Mouse (Mus musculus) myocyte (in vitro differentiated cells): ENCODE measurements at regions not wholly inside any gene's neighbourhood (a gene's known extent, or its start where the extent isn't known, plus 50 kb on each side); places are given as distances from the start of the nearest gene placed in this dataset.

Source experiments
- CEBPB ChIP-seq: IDR thresholded peaks from 2 replicates; pipeline ENCODE4 v1.6.1; 2011; ENCODE audit warnings: mild to moderate bottlenecking, moderate library complexity; ENCODE audit not compliant: poor library complexity, insufficient read depth, severe bottlenecking
- POLR2A ChIP-seq: IDR thresholded peaks from one replicate; pipeline ENCODE4 v1.6.1; 2011; ENCODE audit warnings: low read depth, mild to moderate bottlenecking, control low read depth, moderate library complexity; ENCODE audit not compliant: insufficient read length
- REST ChIP-seq: IDR thresholded peaks from one replicate; pipeline ENCODE4 v1.6.1; 2011; ENCODE audit warnings: mild to moderate bottlenecking, control low read depth, moderate library complexity; ENCODE audit not compliant: insufficient read depth, insufficient read length

GRCm38 (mm10) chr12:110046613-110047012 lies 232.3 kb upstream of the Dio3 start:
- TF ChIP-seq REST: no peak
- TF ChIP-seq POLR2A: no peak
- no peak for TF ChIP-seq CEBPB
